Mouse (Mus musculus) embryonic facial prominence, embryonic 12.5 days (tissue): ENCODE results near the gene Smad1. TPM values are rescaled to one million over a fixed set of nuclear protein-coding genes. Genes with fewer than 3 reads are reported as not detected.

ENCODE experiments used
- ATAC-seq: fragments of 200-750 bp; cut with Nextera tagmentation; 2 replicates; pipeline ENCODE4 v1.8.0; 2017; ENCODE audit not compliant: insufficient number of reproducible peaks, insufficient read depth, low FRiP score, low TSS enrichment
- H3K27ac ChIP-seq: fragments of 300-500 bp; sonication (generic); 2 replicates; pipeline ENCODE4 v1.5.1; 2016; ENCODE audit warnings: mild to moderate bottlenecking
- H3K27me3 ChIP-seq: fragments of 300-500 bp; sonication (generic); 2 replicates; pipeline ENCODE4 v1.6.1; 2016; ENCODE audit warnings: mild to moderate bottlenecking, moderate library complexity
- H3K36me3 ChIP-seq: fragments of 300-500 bp; sonication (generic); 2 replicates; pipeline ENCODE4 v1.6.1; 2016; ENCODE audit warnings: mild to moderate bottlenecking
- H3K4me1 ChIP-seq: fragments of 300-500 bp; sonication (generic); 2 replicates; pipeline ENCODE4 v1.6.1; 2016
- H3K4me2 ChIP-seq: fragments of 300-500 bp; sonication (generic); replicated peaks from 2 replicates; pipeline ENCODE4 v1.6.1; 2016; ENCODE audit warnings: mild to moderate bottlenecking, moderate library complexity
- H3K4me3 ChIP-seq: fragments of 300-500 bp; sonication (generic); 2 replicates; pipeline ENCODE4 v1.5.1; 2016; ENCODE audit warnings: mild to moderate bottlenecking
- H3K9ac ChIP-seq: fragments of 300-500 bp; sonication (generic); 2 replicates; pipeline ENCODE4 v1.6.1; 2016; ENCODE audit warnings: mild to moderate bottlenecking, moderate library complexity
- H3K9me3 ChIP-seq: fragments of 300-500 bp; sonication (generic); 2 replicates; pipeline ENCODE4 v1.6.1; 2016; ENCODE audit warnings: mild to moderate bottlenecking, moderate library complexity
- WGBS: fragments of 180-500 bp; shearing (Covaris S2); methylation state at CpG from one replicate; pipeline ENCODE4 v1.1.7; 2016; 5-methylcytosine and 5-hydroxymethylcytosine counted together
- polyA plus RNA-seq: library from polyadenylated mRNA; unstranded; fragments of >200 nt; fragmentation: Nextera tagmentation; extraction: Ambion mirVana; gene quantifications from 2 replicates; pipeline ENCODE4 v1.2.1, GENCODE M21; 2016

The Smad1 gene
- polyA plus RNA-seq, 1 experiment from 2014 or later, result 64.8 TPM

- ATAC-seq, result no peak
- Histone ChIP-seq H3K27ac (no peak overlapping the region), H3K9me3 (no peaks in the 10 kb centered on the region), H3K4me3 (no peak overlapping the region), H3K4me1 (peaks cover 13% of the 10 kb centered on the region), H3K9ac (no peak overlapping the region), H3K36me3 (peaks cover 50% of the 10 kb centered on the region), H3K27me3 (no peaks in the 10 kb centered on the region), H3K4me2 (no peak overlapping the region)
- WGBS, result 72% methylated on average over 6 of the region's 6 CpGs
These were observed 49.2 kb downstream of the Smad1 start for GRCm38 (mm10) chr8:79350094-79350593.

DNA sequence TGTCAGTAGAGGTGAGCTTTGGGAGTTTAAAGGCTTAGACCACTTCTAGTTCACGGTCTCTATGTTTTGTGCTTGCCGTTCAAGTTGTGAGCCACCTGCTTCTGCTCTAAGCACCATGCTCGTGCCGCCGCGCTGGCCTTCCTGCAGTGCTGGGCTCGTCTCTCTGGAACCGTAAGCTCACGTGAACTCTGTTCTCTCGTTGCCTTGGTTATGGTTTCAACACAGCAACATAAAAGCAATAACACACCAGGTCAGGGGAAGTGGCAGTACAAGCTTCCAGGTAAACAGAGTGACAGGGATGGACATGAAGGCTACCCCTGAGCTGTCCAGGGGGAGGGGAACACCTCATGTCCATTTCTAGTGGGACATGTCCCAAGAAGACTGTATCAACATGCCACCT, 52.9 kb downstream of the Smad1 start:
- no peaks in the 10 kb centered on the region for H3K4me1 ChIP-seq
- ATAC-seq, result no peak
- no peaks in the 10 kb centered on the region for H3K27me3 ChIP-seq
- no peaks in the 10 kb centered on the region for H3K9me3 ChIP-seq
- no peak overlapping the region for H3K27ac ChIP-seq
- WGBS, result 91% methylated on average over 10 of the region's 10 CpGs
- peaks cover 38% of the 10 kb centered on the region for H3K36me3 ChIP-seq
- H3K4me2 ChIP-seq, result no peak overlapping the region
- H3K4me3 ChIP-seq, result no peak overlapping the region
- no peak overlapping the region for H3K9ac ChIP-seq

GRCm38 (mm10) chr8:79345856-79346255, 53.5 kb downstream of the Smad1 start:
- Histone ChIP-seq H3K9me3 (no peaks in the 10 kb centered on the region), H3K27ac (no peak overlapping the region), H3K4me2 (no peak overlapping the region), H3K4me3 (no peak overlapping the region), H3K9ac (no peak overlapping the region), H3K36me3 (peaks cover 43% of the 10 kb centered on the region), H3K27me3 (no peaks in the 10 kb centered on the region), H3K4me1 (no peaks in the 10 kb centered on the region)
- ATAC-seq, result no peak
- 85% methylated on average over 6 of the region's 6 CpGs for WGBS

DNA sequence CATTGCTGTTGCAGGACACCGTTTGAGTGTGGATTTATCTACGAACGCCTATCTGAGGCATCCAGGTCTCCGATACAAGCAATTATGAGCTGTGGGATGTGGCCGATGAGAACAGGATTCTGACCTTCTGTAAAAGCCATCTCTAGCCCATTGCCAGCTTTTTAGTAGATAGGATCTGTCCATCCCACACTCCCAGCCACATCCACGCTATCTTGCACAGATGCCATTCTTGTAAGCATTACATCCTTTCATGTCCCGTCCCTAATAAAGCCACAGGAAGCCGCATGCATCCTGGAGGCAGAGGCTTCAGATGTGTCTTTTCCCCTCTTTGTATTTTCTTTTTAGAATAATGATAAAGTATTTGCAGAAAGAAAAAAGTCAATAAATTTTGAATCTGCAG, 58.1 kb downstream of the Smad1 start:
- Histone ChIP-seq H3K27me3 (no peaks in the 10 kb centered on the region), H3K4me1 (no peaks in the 10 kb centered on the region), H3K4me3 (no peak overlapping the region), H3K4me2 (no peak overlapping the region), H3K9me3 (no peaks in the 10 kb centered on the region), H3K9ac (no peak overlapping the region), H3K36me3 (peaks cover 62% of the 10 kb centered on the region), H3K27ac (no peak overlapping the region)
- WGBS, result 90% methylated on average over 8 of the region's 8 CpGs
- ATAC-seq, result no peak

DNA sequence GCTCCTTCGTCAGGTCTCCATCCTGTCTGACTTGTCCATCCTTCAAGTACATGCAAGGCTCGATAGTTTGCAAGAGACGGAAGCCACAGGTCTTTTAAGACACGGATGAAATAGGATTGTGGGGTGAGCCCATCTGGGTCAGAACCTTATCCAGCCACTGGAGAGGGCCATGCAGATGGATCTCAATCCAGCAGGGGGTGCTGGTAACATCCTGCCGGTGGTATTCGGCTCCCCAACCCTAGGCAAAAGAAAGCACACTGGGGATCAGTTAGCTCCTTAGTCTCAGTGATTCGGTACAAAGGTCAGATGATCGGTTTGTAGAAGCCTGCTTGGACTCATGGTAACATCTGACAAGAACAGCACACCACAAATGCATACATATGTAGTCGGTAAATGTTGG, 59.8 kb downstream of the Smad1 start:
- no peaks in the 10 kb centered on the region for H3K9me3 ChIP-seq
- ATAC-seq, result no peak
- no peak overlapping the region for H3K4me3 ChIP-seq
- no peak overlapping the region for H3K9ac ChIP-seq
- no peaks in the 10 kb centered on the region for H3K27me3 ChIP-seq
- H3K36me3 ChIP-seq, result peaks cover 61% of the 10 kb centered on the region
- H3K4me1 ChIP-seq, result no peaks in the 10 kb centered on the region
- H3K4me2 ChIP-seq, result no peak overlapping the region
- H3K27ac ChIP-seq, result no peak overlapping the region
- 79% methylated on average over 9 of the region's 9 CpGs for WGBS

- 89% methylated on average over 10 of the region's 10 CpGs for WGBS
- H3K36me3 ChIP-seq, result peaks cover 58% of the 10 kb centered on the region
- H3K4me1 ChIP-seq, result no peaks in the 10 kb centered on the region
- H3K4me3 ChIP-seq, result no peak overlapping the region
- H3K27me3 ChIP-seq, result no peaks in the 10 kb centered on the region
- no peak overlapping the region for H3K9ac ChIP-seq
- no peak for ATAC-seq
- no peak overlapping the region for H3K27ac ChIP-seq
- 0 out of 2 replicates have a peak, but pooled peaks cover 2% of the 10 kb centered on the region for H3K9me3 ChIP-seq
- no peak overlapping the region for H3K4me2 ChIP-seq
These were observed 60.7 kb downstream of the Smad1 start for GRCm38 (mm10) chr8:79338619-79339018.

DNA sequence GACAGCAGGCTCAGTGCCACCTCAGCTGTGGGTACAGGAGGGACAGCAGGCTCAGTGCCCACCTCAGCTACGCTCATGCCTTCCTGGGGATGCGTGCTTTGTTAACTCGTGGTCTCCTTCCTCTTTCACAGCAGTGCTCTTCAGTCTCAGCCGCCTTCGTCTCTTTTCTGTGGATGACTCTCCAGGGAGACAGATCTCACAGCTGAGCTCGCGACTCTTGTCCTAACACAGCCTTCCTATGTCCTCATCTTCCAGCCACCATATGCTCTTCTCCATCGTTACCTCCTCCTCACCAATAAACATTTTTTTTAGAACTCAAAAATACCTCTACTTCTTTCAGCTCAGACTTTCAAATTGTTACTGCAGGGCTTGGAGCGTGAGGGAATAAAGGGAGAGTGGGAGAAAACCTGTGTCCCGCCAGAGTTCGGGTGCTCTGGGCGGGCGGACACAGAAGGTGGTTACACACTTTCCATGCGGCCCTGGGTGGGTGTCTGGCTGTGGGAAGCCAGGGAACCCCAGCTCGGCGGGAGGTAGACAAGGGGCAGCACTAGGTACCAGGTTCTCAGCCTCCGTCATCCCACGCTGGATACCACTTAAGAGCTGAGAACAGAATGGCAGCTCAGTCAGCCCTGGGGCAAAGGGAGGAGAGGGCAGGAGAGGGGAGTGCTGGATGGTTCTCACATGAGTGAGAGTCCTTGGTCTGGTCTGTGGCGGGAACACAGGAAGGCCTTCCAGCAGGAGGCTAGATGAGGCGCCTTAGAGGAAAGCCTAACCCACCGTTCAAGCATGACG, 67.0 kb downstream of the Smad1 start:
- WGBS, result 91% methylated on average over 22 of the region's 22 CpGs

GRCm38 (mm10) chr8:79331571-79331970, 67.7 kb downstream of the Smad1 start:
- no peak overlapping the region for H3K9ac ChIP-seq
- H3K4me1 ChIP-seq, result peaks cover 6% of the 10 kb centered on the region; the same call in 1 of the 2 replicates
- ATAC-seq, result no peak
- no peak overlapping the region for H3K4me2 ChIP-seq
- no peaks in the 10 kb centered on the region for H3K36me3 ChIP-seq
- 95% methylated on average over 2 of the region's 2 CpGs for WGBS
- H3K4me3 ChIP-seq, result no peak overlapping the region
- 0 out of 2 replicates have a peak, but pooled peaks cover 6% of the 10 kb centered on the region for H3K9me3 ChIP-seq
- H3K27me3 ChIP-seq, result no peaks in the 10 kb centered on the region
- no peak overlapping the region for H3K27ac ChIP-seq

More for the DNA sequence above, 67.0 kb downstream of the Smad1 start:
- ATAC-seq, result no peak
- Histone ChIP-seq H3K36me3 (peaks cover 5% of the 10 kb centered on the region), H3K4me2 (no peak overlapping the region), H3K27ac (no peak overlapping the region), H3K9me3 (0 out of 2 replicates have a peak, but pooled peaks cover 6% of the 10 kb centered on the region), H3K4me3 (no peak overlapping the region), H3K4me1 (peaks cover 2% of the 10 kb centered on the region; the same call in 1 of the 2 replicates), H3K9ac (no peak overlapping the region), H3K27me3 (no peaks in the 10 kb centered on the region)

GRCm38 (mm10) chr8:79331017-79331416, 68.3 kb downstream of the Smad1 start:
- no peaks in the 10 kb centered on the region for H3K36me3 ChIP-seq
- ATAC-seq, result no peak
- H3K4me3 ChIP-seq, result no peak overlapping the region

DNA sequence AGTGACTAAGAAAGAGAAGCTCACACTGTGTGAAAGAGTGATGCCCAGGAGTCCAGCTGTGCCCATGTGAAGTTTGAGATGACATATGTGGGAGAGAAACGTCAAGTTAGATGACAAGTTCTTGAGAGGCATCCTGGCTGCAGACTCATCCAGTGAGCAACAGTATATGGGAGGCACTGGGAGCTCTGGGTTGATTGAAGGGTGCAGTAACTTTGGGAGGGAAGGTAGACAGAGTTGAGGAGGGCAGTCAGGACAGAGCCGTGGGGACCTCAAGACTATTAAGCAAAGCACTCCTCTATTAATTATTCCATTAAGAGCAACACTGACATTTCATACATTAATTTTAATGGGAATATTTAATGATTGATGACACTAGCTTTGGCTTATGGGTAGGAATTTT, 69.6 kb downstream of the Smad1 start:
- no peak overlapping the region for H3K27ac ChIP-seq
- H3K9me3 ChIP-seq, result 0 out of 2 replicates have a peak, but pooled peaks cover 6% of the 10 kb centered on the region
- H3K4me1 ChIP-seq, result peaks cover 6% of the 10 kb centered on the region; the same call in 1 of the 2 replicates
- no peak overlapping the region for H3K4me2 ChIP-seq
- no peaks in the 10 kb centered on the region for H3K36me3 ChIP-seq
- no peaks in the 10 kb centered on the region for H3K27me3 ChIP-seq
- no peak overlapping the region for H3K9ac ChIP-seq
- ATAC-seq, result no peak
- WGBS, result 86% methylated on average over 2 of the region's 2 CpGs
- no peak overlapping the region for H3K4me3 ChIP-seq

More at GRCm38 (mm10) chr8:79331017-79331416, 68.3 kb downstream of the Smad1 start:
- Histone ChIP-seq H3K9ac (no peak overlapping the region), H3K27ac (no peak overlapping the region), H3K4me2 (no peak overlapping the region), H3K4me1 (peaks cover 6% of the 10 kb centered on the region; the same call in 1 of the 2 replicates), H3K9me3 (0 out of 2 replicates have a peak, but pooled peaks cover 6% of the 10 kb centered on the region), H3K27me3 (no peaks in the 10 kb centered on the region)
- 75% methylated on average over 9 of the region's 9 CpGs for WGBS

- WGBS, result 71% methylated on average over 4 of the region's 4 CpGs
- H3K27me3 ChIP-seq, result no peaks in the 10 kb centered on the region
- no peak overlapping the region for H3K4me3 ChIP-seq
- no peak overlapping the region for H3K4me2 ChIP-seq
- no peak for ATAC-seq
- H3K27ac ChIP-seq, result no peak overlapping the region
- H3K4me1 ChIP-seq, result peaks cover 6% of the 10 kb centered on the region; the same call in 1 of the 2 replicates
- no peaks in the 10 kb centered on the region for H3K36me3 ChIP-seq
- H3K9me3 ChIP-seq, result 0 out of 2 replicates have a peak, but pooled peaks cover 6% of the 10 kb centered on the region
- H3K9ac ChIP-seq, result no peak overlapping the region
These were observed 70.1 kb downstream of the Smad1 start for GRCm38 (mm10) chr8:79329182-79329581.

GRCm38 (mm10) chr8:79325510-79325909, 73.8 kb downstream of the Smad1 start:
- H3K4me2 ChIP-seq, result no peak overlapping the region
- no peak overlapping the region for H3K27ac ChIP-seq
- no peaks in the 10 kb centered on the region for H3K27me3 ChIP-seq
- H3K36me3 ChIP-seq, result no peaks in the 10 kb centered on the region
- no peak for ATAC-seq
- H3K9ac ChIP-seq, result no peak overlapping the region
- H3K4me3 ChIP-seq, result no peak overlapping the region
- WGBS, result 82% methylated on average over 6 of the region's 6 CpGs
- H3K4me1 ChIP-seq, result peaks cover 9% of the 10 kb centered on the region; the same call in 1 of the 2 replicates
- H3K9me3 ChIP-seq, result no peaks in the 10 kb centered on the region
